ENCODE assay signal across 8 mouse cellular contexts in the genomic region with DNA sequence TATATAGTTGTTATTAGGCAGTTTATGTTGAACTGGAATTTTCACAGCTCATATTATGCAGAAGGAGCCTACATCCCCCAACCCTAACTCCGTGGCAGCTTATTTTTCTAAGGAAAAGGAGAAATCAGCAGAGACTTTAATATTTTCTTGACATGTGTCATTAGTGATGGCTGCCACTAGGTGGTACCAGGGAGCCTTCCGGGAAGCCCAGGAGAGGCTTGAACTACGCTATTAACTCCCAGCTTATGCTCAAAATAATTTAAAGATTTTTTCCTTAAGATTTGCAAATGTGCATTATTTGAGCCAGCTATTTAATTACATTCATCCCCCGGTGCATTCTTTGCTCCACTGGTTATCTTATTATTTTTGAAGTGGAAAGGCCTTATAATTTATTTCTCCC.
A peak's percentile ranks its signal among the peaks of the same experiment; 100 is the strongest.
DNase-seq lines count a peak whose midpoint lies in the region; ATAC-seq lines count a peak whose summit lies in the region.

No protein-coding gene starts in this region.

- peak; percentile 11 to 46 for DNase-seq in heart, adult 18-20 months
- peak; percentile 56 for DNase-seq in right cerebral cortex, postnatal 14 days
- no peak for DNase-seq in right cerebral cortex, postnatal 25 days
- DNase-seq in cerebellum, adult 11-12 months: peak; percentile 4
- DNase-seq in lung, postnatal 14 days: peak; percentile 46
- peak; percentile 37 for DNase-seq in thymus, postnatal 14 days

- no peaks in the 10 kb centered on the region for H3K36me3 ChIP-seq in heart, embryonic 11.5 days (ENCODE audit: control insufficient read depth, insufficient read depth, low read length)

- WGBS in heart, embryonic 11.5 days (ENCODE audit: insufficient replicate concordance): 11% methylated on average over 4 of the region's 4 CpGs

- H3K4me2 ChIP-seq in heart, embryonic 11.5 days: no peak overlapping the region

- no peak for ATAC-seq in heart, embryonic 11.5 days (replicated peaks; ENCODE audit: insufficient number of reproducible peaks, low FRiP score, low TSS enrichment)
- ATAC-seq in granulocyte monocyte progenitor cell, adult 5-6 weeks (replicated peaks; ENCODE audit: poor library complexity, severe bottlenecking): peak; percentile 76

- H3K9ac ChIP-seq in heart, embryonic 11.5 days (ENCODE audit: low read depth, low read length): no peak overlapping the region

- no peak overlapping the region for H3K4me3 ChIP-seq in heart, embryonic 11.5 days (ENCODE audit: low read depth, low read length)

- H3K4me1 ChIP-seq in heart, embryonic 11.5 days (ENCODE audit: control insufficient read depth, insufficient read depth, low read length): no peaks in the 10 kb centered on the region

- no peaks in the 10 kb centered on the region for H3K9me3 ChIP-seq in heart, embryonic 11.5 days (replicated peaks; ENCODE audit: control insufficient read depth, low read length)

- H3K27ac ChIP-seq in heart, embryonic 11.5 days (ENCODE audit: low read depth, low read length): no peak overlapping the region

- H3K27me3 ChIP-seq in heart, embryonic 11.5 days (ENCODE audit: control insufficient read depth, insufficient read depth, low read length): no peaks in the 10 kb centered on the region
